Comparison of ENCODE assay signal across 29 mouse cellular contexts in genomic region chr13:5154911-5155310, GRCm38 (mm10).
"Had no signal": no experiment of that assay in that cellular context is flagged by ENCODE, and none has a peak within 500 bp of the region (broad histone marks: within the 10 kb centered on the region; RNA-seq: fewer than 3 reads in every experiment).

No protein-coding gene starts in this region.

- H3K9ac ChIP-seq: embryonic facial prominence, embryonic 12.5 days; embryonic facial prominence, embryonic 13.5 days; embryonic facial prominence, embryonic 15.5 days; forebrain, embryonic 12.5 days; forebrain, embryonic 13.5 days; forebrain, embryonic 15.5 days; forebrain, postnatal 0 days had no signal

- ATAC-seq: forebrain, embryonic 13.5 days; forebrain, embryonic 14.5 days; forebrain, embryonic 15.5 days; forebrain, embryonic 16.5 days; forebrain, postnatal 0 days had no signal

- DNase-seq: cerebellum, adult 2 months; cerebellum, adult 8-10 months; cerebellum, adult 9-10 months; cerebellum, adult 9-11 months; cerebellum, postnatal 10 days; cerebellum, postnatal 14 days; cerebellum, postnatal 25 days; cerebellum, postnatal 36 days; embryo, embryonic 11 days; forebrain, postnatal 0 days; gastrocnemius, adult 2 months; gastrocnemius, postnatal 10 days; gastrocnemius, postnatal 14 days; gastrocnemius, postnatal 25 days; gastrocnemius, postnatal 36 days; heart, adult 11 months; heart, adult 18-20 months; heart, adult 2 months had no signal

- H3K36me3 ChIP-seq: embryonic facial prominence, embryonic 10.5 days; embryonic facial prominence, embryonic 12.5 days; embryonic facial prominence, embryonic 13.5 days; embryonic facial prominence, embryonic 15.5 days; forebrain, embryonic 10.5 days; forebrain, embryonic 12.5 days; forebrain, embryonic 15.5 days had no signal

- H3K9me3 ChIP-seq: embryonic facial prominence, embryonic 10.5 days; embryonic facial prominence, embryonic 12.5 days; embryonic facial prominence, embryonic 13.5 days; embryonic facial prominence, embryonic 15.5 days; forebrain, embryonic 10.5 days; forebrain, embryonic 12.5 days; forebrain, embryonic 13.5 days; forebrain, embryonic 15.5 days had no signal

- H3K4me1 ChIP-seq: embryonic facial prominence, embryonic 10.5 days; embryonic facial prominence, embryonic 12.5 days; embryonic facial prominence, embryonic 13.5 days; embryonic facial prominence, embryonic 15.5 days; forebrain, embryonic 12.5 days; forebrain, embryonic 15.5 days had no signal

- H3K4me3 ChIP-seq: embryonic facial prominence, embryonic 10.5 days; embryonic facial prominence, embryonic 12.5 days; embryonic facial prominence, embryonic 13.5 days; embryonic facial prominence, embryonic 15.5 days; erythroblast, embryonic 14.5 days; forebrain, embryonic 10.5 days; forebrain, embryonic 12.5 days; forebrain, embryonic 13.5 days; forebrain, embryonic 15.5 days; gastrocnemius, adult 2 months; heart, adult 2 months had no signal

- H3K27me3 ChIP-seq: embryonic facial prominence, embryonic 12.5 days; embryonic facial prominence, embryonic 13.5 days; embryonic facial prominence, embryonic 15.5 days; forebrain, embryonic 12.5 days; forebrain, embryonic 13.5 days; forebrain, embryonic 15.5 days had no signal

- H3K27ac ChIP-seq: embryonic facial prominence, embryonic 10.5 days; embryonic facial prominence, embryonic 12.5 days; embryonic facial prominence, embryonic 13.5 days; embryonic facial prominence, embryonic 15.5 days; forebrain, embryonic 10.5 days; forebrain, embryonic 12.5 days; forebrain, embryonic 13.5 days; forebrain, embryonic 15.5 days; gastrocnemius, adult 2 months; heart, adult 2 months had no signal

- H3K4me2 ChIP-seq: embryonic facial prominence, embryonic 12.5 days; embryonic facial prominence, embryonic 13.5 days; embryonic facial prominence, embryonic 15.5 days; forebrain, embryonic 12.5 days; forebrain, embryonic 13.5 days; forebrain, embryonic 15.5 days had no signal
